Mouse (Mus musculus) G1E (cell line): ENCODE results near the gene Gfod1. TPM values are rescaled to one million over a fixed set of nuclear protein-coding genes. Genes with fewer than 3 reads are reported as not detected.

Source experiments
- ATAC-seq: 2 replicates; pipeline ENCODE4 v1.8.0; 2016; ENCODE audit warnings: mild to moderate bottlenecking; ENCODE audit not compliant: insufficient number of reproducible peaks, poor library complexity, low FRiP score, severe bottlenecking; ENCODE audit errors: extremely low read depth
- DNase-seq: peaks from one replicate; pipeline ENCODE4 v3.0.0; 2012; ENCODE audit warnings: low spot score
- H3K27me3 ChIP-seq: 2 replicates; pipeline ENCODE4 v1.6.1; 2012; ENCODE audit warnings: mild to moderate bottlenecking, low read length, inconsistent platforms; ENCODE audit not compliant: insufficient read depth
- H3K36me3 ChIP-seq: replicated peaks from 2 replicates; pipeline ENCODE3; 2012; ENCODE audit warnings: mild to moderate bottlenecking, inconsistent platforms
- H3K4me1 ChIP-seq: 2 replicates; pipeline ENCODE4 v1.6.1; 2012; ENCODE audit warnings: low read depth, low read length, inconsistent platforms, mixed read lengths; ENCODE audit not compliant: insufficient read depth
- H3K4me3 ChIP-seq: 2 replicates; pipeline ENCODE4 v1.5.1; 2012; ENCODE audit warnings: low read depth, mild to moderate bottlenecking, inconsistent platforms, low read length, moderate library complexity, mixed read lengths
- H3K9me3 ChIP-seq: replicated peaks from 2 replicates; pipeline ENCODE4 v1.6.1; 2012; ENCODE audit warnings: inconsistent platforms
- CTCF ChIP-seq: IDR thresholded peaks from 2 replicates; pipeline ENCODE4 v1.5.1; 2012; ENCODE audit warnings: low read depth, low read length, inconsistent platforms, mixed read lengths
- GATA1 ChIP-seq: IDR thresholded peaks from 2 replicates; pipeline ENCODE4 v1.6.1; 2012; ENCODE audit warnings: borderline replicate concordance, low read length, inconsistent platforms, mixed read lengths
- GATA2 ChIP-seq: IDR thresholded peaks from 2 replicates; pipeline ENCODE4 v1.6.1; 2012; ENCODE audit warnings: low read depth, low read length, inconsistent platforms, borderline replicate concordance
- POLR2AphosphoS5 ChIP-seq: IDR thresholded peaks from 2 replicates; pipeline ENCODE4 v1.6.1; 2012; ENCODE audit warnings: low read depth, low read length, inconsistent platforms; ENCODE audit not compliant: insufficient replicate concordance
- TAL1 ChIP-seq: conservative IDR thresholded peaks from 2 replicates; pipeline ENCODE4 v1.6.1; 2012; ENCODE audit warnings: low read depth, low read length, inconsistent platforms, mixed read lengths
- polyA plus RNA-seq: library from polyadenylated mRNA; stranded (reverse); fragments of >175 nt; gene quantifications from 2 replicates; pipeline ENCODE4 v1.2.3, GENCODE M21; 2012
- total RNA-seq, 2 experiments: library from RNA; stranded (forward) in 1 of 2; stranded (reverse) in 1 of 2; fragments of 200-1000 nt in 1 of 2; fragments of >200 nt in 1 of 2; fragmentation: Nextera tagmentation in 1 of 2; gene quantifications; 2 replicates each; pipeline ENCODE4 v1.2.3; 2014 to 2017

The Gfod1 gene
- total and polyA plus RNA-seq, 3 experiments, result 0.22 to 1.1 (median 0.49) TPM

- H3K9me3 ChIP-seq, result no peaks in the 10 kb centered on the region
- H3K4me3 ChIP-seq, result no peak overlapping the region
- TF ChIP-seq GATA2 (no peak), GATA1 (no peak), TAL1 (no peak), POLR2AphosphoS5 (no peak), CTCF (no peak)
- no peaks in the 10 kb centered on the region for H3K36me3 ChIP-seq
- peaks cover 19% of the 10 kb centered on the region for H3K4me1 ChIP-seq
- DNase-seq (no peak), ATAC-seq (no peak)
- peaks cover 63% of the 10 kb centered on the region for H3K27me3 ChIP-seq
Observed at GRCm38 (mm10) chr13:43272303-43273135, 31.5 kb downstream of the Gfod1 start.

GRCm38 (mm10) chr13:43271481-43271880 lies 32.5 kb downstream of the Gfod1 start:
- H3K4me3 ChIP-seq, result no peak overlapping the region
- DNase-seq, result no peak
- no peak for TF ChIP-seq TAL1
- no peak for TF ChIP-seq CTCF
- no peak for TF ChIP-seq POLR2AphosphoS5
- no peak for TF ChIP-seq GATA1
- TF ChIP-seq GATA2, result no peak
- peaks cover 66% of the 10 kb centered on the region for H3K27me3 ChIP-seq
- no peak for ATAC-seq
- H3K4me1 ChIP-seq, result peaks cover 22% of the 10 kb centered on the region
- H3K36me3 ChIP-seq, result no peaks in the 10 kb centered on the region
- no peaks in the 10 kb centered on the region for H3K9me3 ChIP-seq

GRCm38 (mm10) chr13:43270220-43270597 lies 33.8 kb downstream of the Gfod1 start:
- TF ChIP-seq TAL1 (no peak), CTCF (no peak), GATA2 (no peak), GATA1 (no peak), POLR2AphosphoS5 (no peak)
- Histone ChIP-seq H3K4me3 (no peak overlapping the region), H3K36me3 (no peaks in the 10 kb centered on the region), H3K4me1 (peaks cover 27% of the 10 kb centered on the region), H3K27me3 (peaks cover 70% of the 10 kb centered on the region), H3K9me3 (no peaks in the 10 kb centered on the region)
- ATAC-seq (no peak), DNase-seq (no peak)

- Histone ChIP-seq H3K4me1 (peaks cover 27% of the 10 kb centered on the region), H3K36me3 (no peaks in the 10 kb centered on the region), H3K27me3 (peaks cover 69% of the 10 kb centered on the region), H3K9me3 (no peaks in the 10 kb centered on the region), H3K4me3 (no peak overlapping the region)
- no peak for TF ChIP-seq GATA2
- TF ChIP-seq CTCF, result no peak
- TF ChIP-seq POLR2AphosphoS5, result no peak
- no peak for TF ChIP-seq GATA1
- no peak for TF ChIP-seq TAL1
- DNase-seq (no peak), ATAC-seq (no peak)
Observed at GRCm38 (mm10) chr13:43269460-43270219, 34.3 kb downstream of the Gfod1 start.

GRCm38 (mm10) chr13:43268539-43269327 lies 35.2 kb downstream of the Gfod1 start:
- no peak for DNase-seq
- Histone ChIP-seq H3K4me3 (no peak overlapping the region), H3K4me1 (peaks cover 29% of the 10 kb centered on the region), H3K36me3 (no peaks in the 10 kb centered on the region), H3K27me3 (peaks cover 69% of the 10 kb centered on the region), H3K9me3 (no peaks in the 10 kb centered on the region)
- ATAC-seq, result no peak
- no peak for TF ChIP-seq TAL1
- no peak for TF ChIP-seq GATA2
- no peak for TF ChIP-seq POLR2AphosphoS5
- no peak for TF ChIP-seq GATA1
- no peak for TF ChIP-seq CTCF

GRCm38 (mm10) chr13:43267902-43268301 lies 36.1 kb downstream of the Gfod1 start:
- H3K9me3 ChIP-seq, result no peaks in the 10 kb centered on the region
- peaks cover 35% of the 10 kb centered on the region for H3K4me1 ChIP-seq
- ATAC-seq, result no peak
- TF ChIP-seq GATA2, result no peak
- TF ChIP-seq CTCF, result no peak
- TF ChIP-seq POLR2AphosphoS5, result no peak
- TF ChIP-seq GATA1, result no peak
- no peak for TF ChIP-seq TAL1
- DNase-seq, result no peak
- H3K27me3 ChIP-seq, result peaks cover 72% of the 10 kb centered on the region
- no peak overlapping the region for H3K4me3 ChIP-seq
- no peaks in the 10 kb centered on the region for H3K36me3 ChIP-seq
